Mouse (Mus musculus) G1E-ER4 (cell line): Measurements from ENCODE around the gene Aff1. TPM values are rescaled to one million over a fixed set of nuclear protein-coding genes. Genes with fewer than 3 reads are reported as not detected.

Experiments used
- GATA1 ChIP-seq: IDR thresholded peaks from one replicate; pipeline ENCODE4 v1.8.0; 2012; ENCODE audit warnings: low read length, inconsistent platforms
- polyA plus RNA-seq: library from polyadenylated mRNA; stranded (reverse); fragments of >175 nt; gene quantifications from 2 replicates; pipeline ENCODE4 v1.2.3, GENCODE M21; 2012

Aff1 gene
- polyA plus RNA-seq, 1 experiment, result 57.8 TPM

DNA sequence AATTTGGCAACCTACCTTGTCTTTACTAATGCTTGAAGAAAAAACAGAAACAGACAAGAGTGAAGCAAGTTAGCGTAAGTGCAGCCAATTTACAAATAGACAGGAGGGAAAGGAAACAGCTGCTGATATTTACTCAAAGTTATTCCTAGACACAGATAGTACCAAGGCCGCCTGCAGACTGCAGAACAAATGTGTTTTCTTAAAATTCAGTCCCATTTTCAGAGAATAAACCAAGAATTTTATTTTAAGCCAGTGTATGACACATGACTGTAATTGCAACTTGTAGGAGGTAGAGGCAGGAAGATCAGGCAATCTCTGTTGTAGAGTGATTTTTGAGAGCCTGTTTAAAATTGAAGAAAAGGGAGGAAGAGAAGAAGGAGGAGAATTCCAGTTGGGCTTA is 19.7 kb downstream of the Aff1 start:
- no peak for TF ChIP-seq GATA1

DNA sequence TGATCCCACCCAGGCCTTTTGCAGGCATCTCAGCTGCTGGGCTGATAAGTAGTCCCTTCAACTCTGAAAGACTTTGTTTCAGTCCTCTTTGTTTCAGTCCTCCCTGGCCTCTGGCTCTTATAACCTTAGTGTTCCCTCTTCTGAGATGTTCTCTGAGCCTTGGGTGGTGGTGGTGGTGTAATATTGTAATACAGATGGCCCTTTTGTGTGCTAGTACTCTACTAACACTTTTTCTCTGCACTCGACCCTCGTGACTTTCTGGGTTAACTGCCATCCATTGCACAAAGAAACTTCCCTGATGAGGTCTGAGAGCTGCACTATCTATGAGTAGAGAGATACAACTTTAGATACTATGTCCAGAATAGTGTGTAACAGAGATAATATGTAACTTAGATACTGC is 21.2 kb downstream of the Aff1 start:
- no peak for TF ChIP-seq GATA1

DNA sequence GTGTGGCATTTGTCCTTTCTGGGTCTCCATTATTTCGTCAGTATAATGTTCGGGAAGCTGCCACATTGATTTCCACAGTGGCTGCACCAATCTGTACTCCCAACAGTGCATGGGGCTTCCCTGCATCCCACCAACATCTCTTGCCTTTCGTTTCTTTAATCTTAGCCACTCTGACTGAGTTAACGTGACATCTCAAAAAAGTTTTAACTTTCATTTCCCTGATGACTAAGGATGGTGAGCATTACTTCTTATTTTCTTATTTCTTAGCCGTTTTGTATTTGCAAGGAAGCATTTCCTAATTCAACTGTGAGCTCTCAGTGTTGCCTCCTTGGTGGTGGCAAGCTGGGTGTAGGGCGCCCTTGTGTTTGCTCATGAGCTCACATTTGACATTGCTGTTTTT is 22.8 kb downstream of the Aff1 start:
- TF ChIP-seq GATA1, result no peak

DNA sequence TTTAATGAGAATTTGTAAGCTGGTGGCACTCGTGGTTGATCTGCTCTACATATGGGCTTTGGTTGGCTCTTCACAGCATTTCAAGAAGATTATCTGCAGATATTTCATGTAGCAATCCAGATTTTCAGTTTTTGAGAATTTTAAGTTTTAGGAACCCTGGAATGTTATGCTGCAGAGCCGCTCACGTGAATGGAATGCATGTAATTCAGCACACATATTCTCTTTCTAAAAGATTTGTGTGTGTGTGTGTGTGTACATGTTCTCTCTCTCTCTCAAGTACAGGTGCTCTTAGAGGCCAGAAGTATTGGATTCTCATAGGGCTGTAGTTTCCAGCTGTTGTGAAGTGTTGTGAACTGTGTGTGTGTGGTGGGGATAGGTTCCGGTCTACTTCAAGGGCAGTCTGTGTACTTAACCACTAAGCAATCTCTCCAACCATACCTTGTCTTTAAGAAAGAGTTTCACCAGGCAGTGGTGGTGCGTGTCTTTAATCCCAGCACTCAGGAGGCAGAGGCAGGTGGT is 24.7 kb downstream of the Aff1 start:
- TF ChIP-seq GATA1, result no peak

DNA sequence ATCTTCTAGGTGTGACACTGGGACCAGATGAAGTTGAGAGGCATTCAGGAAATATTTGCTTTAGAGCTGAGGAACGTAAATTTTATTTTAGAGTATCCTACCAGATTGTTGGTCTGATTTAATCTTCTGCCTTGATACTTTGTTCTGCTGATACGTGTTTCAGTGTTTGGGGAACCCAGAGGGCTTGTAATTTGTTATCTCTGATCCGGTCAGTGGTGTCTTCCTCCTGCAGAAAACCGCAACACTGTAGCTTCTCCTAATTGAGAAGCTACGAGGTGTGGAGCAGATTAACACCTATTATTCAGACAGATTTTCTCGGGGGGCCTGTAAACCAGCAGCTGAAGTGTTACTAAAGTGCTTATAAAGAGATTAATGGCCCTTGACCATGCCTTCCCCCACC is 27.0 kb downstream of the Aff1 start:
- no peak for TF ChIP-seq GATA1

DNA sequence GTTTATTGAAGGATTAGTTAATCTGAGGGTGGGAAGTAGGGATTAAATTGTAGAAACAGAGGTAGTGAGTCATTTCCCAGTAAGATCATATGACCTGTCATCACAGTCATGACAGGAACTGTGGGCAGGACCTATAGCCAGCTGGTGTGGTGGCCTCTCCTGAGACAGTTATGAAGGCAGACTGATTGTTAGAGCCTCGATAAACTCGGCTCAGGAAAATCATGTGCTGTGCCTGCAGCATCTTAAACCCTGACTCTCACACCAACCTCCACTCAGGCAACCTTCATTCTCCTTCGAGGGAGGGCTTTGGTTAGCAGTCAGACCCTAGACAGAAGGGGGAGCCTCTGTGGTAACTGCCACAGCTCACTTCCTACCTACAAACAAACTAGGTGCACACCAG is 27.7 kb downstream of the Aff1 start:
- no peak for TF ChIP-seq GATA1

DNA sequence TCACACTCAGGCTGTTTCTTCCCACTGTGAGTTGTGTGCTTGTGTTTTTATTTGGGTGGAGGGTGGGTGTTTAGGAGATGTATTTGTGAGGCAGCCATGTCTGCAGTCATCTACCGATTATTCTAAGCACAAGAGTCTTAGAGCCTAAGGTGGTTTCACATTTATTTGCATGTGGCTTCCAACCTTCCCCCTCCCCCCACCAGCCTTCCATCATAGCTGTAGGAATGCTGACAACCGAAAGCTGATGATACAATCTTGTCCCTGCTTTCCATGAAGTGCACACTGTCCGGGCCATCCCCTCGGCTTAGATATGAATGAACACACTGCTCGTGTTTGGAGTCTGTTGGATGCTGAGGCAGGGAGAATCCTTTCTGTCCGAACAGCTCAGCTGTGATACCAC is 28.8 kb downstream of the Aff1 start:
- no peak for TF ChIP-seq GATA1

DNA sequence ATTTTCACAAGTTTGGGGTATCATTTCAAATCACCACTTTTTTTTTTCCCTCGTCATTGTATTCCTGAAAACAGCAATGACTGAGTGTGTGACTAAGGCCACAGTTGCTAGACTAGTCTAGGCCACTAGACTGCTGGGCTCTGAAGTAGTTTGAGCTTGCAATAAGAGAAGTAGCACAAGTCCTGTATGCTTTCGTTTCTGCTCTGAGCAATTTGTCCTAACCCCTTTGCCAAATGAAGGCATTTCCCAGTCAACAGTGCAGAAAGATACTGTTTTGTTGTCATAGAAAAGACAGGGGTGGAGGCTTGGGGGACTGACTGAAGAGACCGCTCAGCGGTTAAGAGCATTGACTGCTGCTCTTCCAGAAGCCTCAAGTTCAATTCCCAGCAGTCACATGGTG is 29.3 kb downstream of the Aff1 start:
- no peak for TF ChIP-seq GATA1

DNA sequence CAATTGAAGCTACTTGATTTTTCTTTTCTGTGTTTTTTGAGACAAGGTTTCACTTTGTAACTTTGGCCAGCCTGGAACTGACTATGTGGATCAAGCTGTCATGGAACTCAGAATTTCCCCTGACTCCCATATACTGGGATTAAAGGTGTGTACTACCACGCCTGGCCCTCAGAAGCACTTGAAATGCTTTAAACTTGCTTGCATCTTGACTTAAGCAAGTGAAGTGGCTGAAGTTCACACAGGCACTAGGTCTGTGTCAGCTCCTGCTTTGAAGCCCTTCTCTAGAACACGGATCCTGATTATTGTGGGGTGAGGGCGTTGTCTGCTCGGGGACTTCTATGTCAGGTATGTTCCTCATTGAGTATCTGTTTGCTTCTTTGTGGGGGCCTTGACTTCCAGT is 30.5 kb downstream of the Aff1 start:
- TF ChIP-seq GATA1, result no peak

DNA sequence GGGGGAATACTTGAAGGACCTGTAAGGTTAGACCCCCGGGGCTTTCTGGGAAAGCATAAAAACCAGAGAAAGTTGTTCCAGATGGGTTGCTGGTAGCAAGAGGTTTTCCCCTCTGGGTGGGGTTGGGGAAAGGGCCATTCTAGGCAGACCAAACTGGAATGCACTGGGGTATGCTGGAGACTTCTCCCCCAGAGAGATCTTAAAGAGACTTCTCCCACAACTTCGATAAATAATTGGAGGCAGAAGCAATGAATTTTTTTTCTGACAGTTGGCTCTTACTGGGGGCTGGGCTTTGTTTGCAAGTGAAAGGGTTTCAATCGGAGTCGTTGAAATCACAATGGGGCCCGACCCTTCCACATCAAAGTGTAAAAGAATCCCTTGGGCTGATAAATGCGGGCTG is 32.2 kb downstream of the Aff1 start:
- TF ChIP-seq GATA1, result no peak

DNA sequence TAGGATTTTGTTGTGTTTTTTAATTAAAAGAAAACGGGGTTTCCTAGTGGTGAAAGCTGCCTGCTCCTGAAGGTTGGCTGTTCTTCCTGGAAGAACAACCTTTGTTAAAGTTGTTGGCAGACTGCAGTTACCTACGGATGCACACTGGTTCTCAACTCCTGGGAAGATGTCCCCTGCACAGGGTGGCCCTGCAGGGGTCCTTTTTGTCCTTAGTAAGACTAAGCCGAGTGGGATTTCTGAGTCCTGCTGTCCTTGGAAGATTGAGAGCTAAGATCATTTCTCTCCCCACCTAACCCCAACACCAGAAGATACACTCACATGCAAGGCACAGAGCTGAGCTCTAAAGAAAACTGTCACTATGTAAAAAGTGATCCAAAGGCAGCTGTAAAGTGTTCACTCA is 32.6 kb downstream of the Aff1 start:
- no peak for TF ChIP-seq GATA1

DNA sequence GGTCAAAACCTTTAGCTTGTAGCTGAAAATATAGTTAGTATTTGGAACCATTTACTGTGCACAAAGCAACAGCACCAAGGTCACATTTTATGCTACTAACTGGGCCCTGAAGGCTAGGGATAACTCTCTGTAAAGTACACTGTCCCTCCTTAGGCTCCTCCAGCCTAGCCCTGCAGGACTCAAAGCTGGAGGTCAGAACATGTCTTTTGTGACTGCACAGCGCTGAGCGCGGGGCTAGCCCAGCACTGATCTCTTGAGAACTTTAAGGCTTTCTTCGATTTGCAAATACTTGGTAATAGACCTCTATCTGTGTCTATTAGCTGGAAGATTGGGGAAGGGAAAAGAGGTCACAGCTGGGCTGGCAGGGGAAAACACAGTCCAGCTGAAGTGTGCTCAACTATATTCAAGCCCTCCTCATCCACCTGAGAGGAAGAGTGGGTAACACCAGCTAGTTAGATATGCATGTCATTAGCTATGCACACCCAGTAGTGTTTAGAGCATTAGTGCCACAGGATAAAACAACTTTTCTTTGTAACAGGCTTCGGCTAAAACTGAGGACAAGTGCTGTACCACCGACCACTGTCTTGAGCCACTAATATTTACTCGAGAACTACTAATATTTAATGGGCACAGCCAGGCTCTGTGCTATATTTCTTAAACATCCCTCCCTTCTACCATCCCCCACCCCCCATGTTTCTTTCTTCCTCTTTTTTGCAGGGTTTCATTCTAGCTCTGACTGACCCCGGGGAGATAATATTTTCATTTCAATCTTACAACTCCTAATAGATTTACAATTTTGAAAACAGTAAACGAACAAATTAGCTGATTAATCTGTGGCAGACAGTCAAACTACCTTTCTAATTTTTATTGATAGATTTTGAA is 33.3 kb downstream of the Aff1 start:
- TF ChIP-seq GATA1, result no peak

DNA sequence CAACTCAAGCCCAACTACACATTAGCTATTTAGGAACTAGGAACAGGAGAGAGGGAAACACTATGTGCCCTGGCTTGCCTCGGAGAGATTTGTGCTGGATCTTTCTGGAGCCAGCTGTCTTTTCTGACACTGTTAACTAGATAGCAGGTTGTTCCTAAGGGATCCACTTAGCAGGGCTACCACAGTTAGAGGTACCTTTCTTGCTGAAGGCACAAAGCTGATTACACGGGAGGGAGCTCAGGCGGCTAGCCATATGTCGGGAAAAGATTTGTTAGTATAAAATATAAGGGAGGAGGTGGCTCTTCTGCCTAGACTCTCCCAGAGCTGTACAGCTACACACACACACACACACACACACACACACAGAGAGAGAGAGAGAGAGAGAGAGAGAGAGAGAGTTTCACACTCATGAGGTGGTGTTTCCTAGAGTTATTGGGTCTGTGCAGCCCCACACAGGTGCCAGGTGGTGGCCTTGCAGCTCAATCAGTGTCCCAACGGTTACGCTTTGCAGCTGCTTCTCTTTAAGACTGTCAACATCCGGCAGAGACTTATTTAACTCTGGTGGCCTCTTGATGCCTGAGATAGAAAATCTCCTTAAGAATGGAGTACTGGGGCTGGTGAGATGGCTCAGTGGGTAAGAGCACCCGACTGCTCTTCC is 34.2 kb downstream of the Aff1 start:
- no peak for TF ChIP-seq GATA1

DNA sequence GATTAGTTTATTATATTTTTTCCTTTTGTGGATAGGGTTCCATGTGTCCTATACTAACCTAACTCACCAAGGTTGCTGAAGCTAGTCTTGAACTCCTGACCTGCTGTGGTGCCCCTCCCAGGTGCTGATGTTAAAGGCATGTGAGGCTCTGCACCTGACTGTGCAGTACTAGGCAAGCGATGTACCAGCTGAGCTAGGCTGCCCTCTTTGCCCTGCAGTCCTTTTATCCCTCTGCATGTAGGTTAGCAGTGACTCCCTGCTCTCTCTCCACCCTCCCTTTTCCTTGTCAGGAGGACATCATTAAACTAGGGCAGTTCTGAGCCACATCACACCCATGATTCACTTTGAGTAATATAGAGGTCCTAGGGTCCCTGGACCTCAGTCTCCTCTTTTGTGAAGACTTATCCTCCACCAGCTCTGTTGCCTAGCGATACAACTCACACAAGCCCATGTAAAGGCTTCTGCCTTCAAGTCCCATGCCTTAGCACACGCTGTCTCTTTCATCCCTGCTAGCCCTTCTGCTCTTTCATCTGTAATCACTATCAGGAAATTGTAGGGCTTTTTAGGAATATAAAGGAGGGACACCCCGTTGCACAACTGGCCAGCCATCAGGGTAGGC is 35.7 kb downstream of the Aff1 start:
- no peak for TF ChIP-seq GATA1

DNA sequence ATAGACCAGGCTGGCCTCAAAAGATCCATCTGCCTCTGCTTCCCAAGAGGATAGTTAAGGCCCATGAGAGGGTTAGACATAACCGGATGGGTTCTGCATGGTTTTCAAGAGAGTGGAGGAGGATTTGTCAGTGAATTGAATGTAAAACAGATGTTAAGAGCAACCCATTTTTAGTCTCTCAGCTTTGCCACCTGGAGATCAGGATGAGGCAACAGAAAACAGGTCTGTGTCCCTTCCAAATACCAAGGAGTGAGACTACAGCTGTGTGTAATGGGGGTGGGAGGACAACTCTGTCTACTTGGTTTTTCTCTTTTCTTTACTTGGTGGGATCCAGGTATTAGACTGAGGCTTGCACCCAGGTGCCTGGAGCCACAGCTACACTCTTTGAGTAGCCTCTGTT is 37.1 kb downstream of the Aff1 start:
- TF ChIP-seq GATA1, result no peak

DNA sequence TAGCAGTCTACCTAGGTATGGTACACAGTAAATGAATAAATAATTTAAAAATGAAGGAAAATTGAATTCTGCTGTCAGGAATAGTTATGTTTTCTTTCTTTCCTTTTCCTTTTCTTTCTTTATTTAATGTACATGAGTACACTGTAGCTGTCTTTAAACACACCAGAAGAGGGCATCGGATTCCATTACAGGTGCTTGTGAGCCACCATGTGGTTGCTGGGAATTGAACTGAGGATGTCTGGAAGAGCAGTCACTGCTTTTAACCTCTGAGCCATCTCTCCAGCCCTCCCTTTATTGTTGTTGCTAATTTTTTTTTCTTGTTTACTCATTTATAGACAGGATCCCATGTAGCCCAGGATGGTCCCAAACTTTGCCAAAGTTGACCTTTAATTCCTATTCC is 38.0 kb downstream of the Aff1 start:
- TF ChIP-seq GATA1, result no peak
